25 mouse cellular contexts compared by ENCODE assay signal in genomic region chr3:141251440-141251839, GRCm38 (mm10). TPM values are rescaled to one million over a fixed set of nuclear protein-coding genes. Genes with fewer than 3 reads are reported as not detected.
DNase-seq lines count a peak whose midpoint lies in the region; ATAC-seq and TF ChIP-seq lines count a peak whose summit lies in the region.
"Had no signal": no experiment of that assay in that cellular context is flagged by ENCODE, and none has a peak within 500 bp of the region (broad histone marks: within the 10 kb centered on the region; RNA-seq: fewer than 3 reads in every experiment).

No protein-coding gene starts in this region.

- H3K9ac ChIP-seq in intestine, embryonic 15.5 days, result no peak overlapping the region
- H3K9ac ChIP-seq: lung, embryonic 14.5 days; midbrain, embryonic 12.5 days; stomach, embryonic 15.5 days had no signal

- ATAC-seq in intestine, embryonic 15.5 days, result no peak
- ATAC-seq: CD4-positive, CD25-positive, alpha-beta regulatory T cell, adult 4 months; hindbrain, embryonic 16.5 days had no signal

- intact Hi-C loops in left cerebral cortex, postnatal 4 days (cut with DNase I), result no loop called here

- DNase-seq in brain, embryonic 14.5 days (ENCODE audit: low read depth), result peak; percentile 66
- peak; percentile 8 to 12 for DNase-seq in frontal cortex, postnatal 25 days (ENCODE audit: low spot score in 2 of 2)
- peak; percentile 17 to 29 for DNase-seq in layer of hippocampus, postnatal 36 days
- peak; percentile 8 for DNase-seq in left cerebral cortex, postnatal 4 days
- DNase-seq in kidney, adult 11 months, result no peak
- DNase-seq in adipocyte (ENCODE audit: low spot score), result no peak
- DNase-seq in kidney, postnatal 25 days, result no peak
- DNase-seq: adrenal gland, postnatal 25 days; cerebellum, adult 9-11 months; heart, postnatal 10 days; lung, embryonic 14.5 days; thymus, postnatal 25 days had no signal

- no peak for TF ChIP-seq POLR2A in brain, embryonic 14.5 days (IDR thresholded peaks at IDR 0.05; ENCODE audit: borderline replicate concordance, extremely low read depth, insufficient read depth, insufficient read length, poor library complexity, severe bottlenecking)

- H3K4me2 ChIP-seq in intestine, embryonic 15.5 days (replicated peaks), result no peak overlapping the region
- H3K4me2 ChIP-seq: liver, embryonic 11.5 days; lung, embryonic 14.5 days; midbrain, embryonic 12.5 days; stomach, embryonic 15.5 days had no signal

- 90% methylated on average over 1 of the region's 1 CpGs for WGBS in intestine, embryonic 15.5 days

- no peaks in the 10 kb centered on the region for H3K27me3 ChIP-seq in intestine, embryonic 15.5 days (replicated peaks)
- H3K27me3 ChIP-seq: midbrain, embryonic 12.5 days; stomach, embryonic 15.5 days had no signal

- no peaks in the 10 kb centered on the region for H3K4me1 ChIP-seq in intestine, embryonic 15.5 days (replicated peaks)
- H3K4me1 ChIP-seq: midbrain, embryonic 12.5 days; stomach, embryonic 15.5 days had no signal

- no peak overlapping the region for H3K4me3 ChIP-seq in intestine, embryonic 15.5 days (replicated peaks)
- H3K4me3 ChIP-seq: erythroblast, embryonic 14.5 days; midbrain, embryonic 12.5 days; stomach, embryonic 15.5 days had no signal

- TF ChIP-seq CTCF in brain, embryonic 14.5 days (IDR thresholded peaks at IDR 0.05; ENCODE audit: borderline replicate concordance, extremely low read depth, insufficient read depth, insufficient read length), result no peak

- H3K36me3 ChIP-seq in intestine, embryonic 15.5 days, result no peaks in the 10 kb centered on the region
- H3K36me3 ChIP-seq: midbrain, embryonic 12.5 days; stomach, embryonic 15.5 days had no signal

- no peaks in the 10 kb centered on the region for H3K9me3 ChIP-seq in intestine, embryonic 15.5 days
- H3K9me3 ChIP-seq: midbrain, embryonic 12.5 days; stomach, embryonic 15.5 days had no signal

- no peak overlapping the region for H3K27ac ChIP-seq in intestine, embryonic 15.5 days
- H3K27ac ChIP-seq: macrophage; midbrain, embryonic 12.5 days; stomach, embryonic 15.5 days had no signal

RNA-seq across cellular contexts. Expression of gene Pdha2, which starts 39.3 kb away (rescaled TPM):
- 0.03 TPM in 1 of 2 replicates, not detected in the other for polyA plus RNA-seq in brain, embryonic 14.5 days (2012; rRNA removed)
- total RNA-seq in layer of hippocampus, postnatal 36 days (2021), result not detected
- not detected for total RNA-seq in left cerebral cortex, postnatal 4 days (2021)
- polyA plus RNA-seq in intestine, embryonic 15.5 days (2015; fragmentation: Nextera tagmentation; extraction: Ambion mirVana), result not detected in 2 replicates
- total RNA-seq: adrenal gland, postnatal 25 days; gastrocnemius, adult 8-10 months; heart, adult 8-10 months; heart, postnatal 10 days; left cerebral cortex, postnatal 10 days had no signal
- polyA plus RNA-seq: CD4-positive, CD25-positive, alpha-beta regulatory T cell, adult 4 months; erythroblast, embryonic 14.5 days; hindbrain, embryonic 16.5 days; kidney, embryonic 14.5 days; liver, embryonic 11.5 days; lung, embryonic 14.5 days; macrophage; midbrain, embryonic 12.5 days; small intestine, adult 2 months; stomach, embryonic 15.5 days had no signal

Comparison
In these comparisons a context has a peak if more than half of its experiments do, and no peak if none do; other contexts are left out.
1. DNase-seq: peak in brain, embryonic 14.5 days (single experiment), frontal cortex, postnatal 25 days (2 of 2), layer of hippocampus, postnatal 36 days (2 of 2) and left cerebral cortex, postnatal 4 days (single experiment); none in kidney, adult 11 months (single experiment), adipocyte (single experiment) and kidney, postnatal 25 days (0 of 2).